Mouse (Mus musculus) left cerebral cortex, postnatal 25 days (tissue): Measurements from ENCODE around the gene Ccdc85b. TPM values are rescaled to one million over a fixed set of nuclear protein-coding genes. Genes with fewer than 3 reads are reported as not detected.
"Not testable (repeated sequence)": the region's sequence is repeated elsewhere in the genome, so short reads cannot be mapped to it uniquely, and the experiment has no call there.

Experiments
- DNase-seq, 2 experiments: peaks; one replicate each; pipeline ENCODE4 v3.0.0; 2022; ENCODE audit warnings: low spot score in 2 of 2, mixed read lengths in 1 of 2
- intact Hi-C: fragments of 180-260 bp; cut with DNase I; formaldehyde crosslinking; loops from one replicate; pipeline ENCODE4 v1.15.1; 2025
- total RNA-seq, 2 experiments: library from RNA; stranded (reverse); gene quantifications; 2 replicates each; pipeline ENCODE4 v1.2.3; 2021

Ccdc85b gene
- total RNA-seq, 2 experiments from 2014 or later, result 26.4 to 27.9 TPM

DNA sequence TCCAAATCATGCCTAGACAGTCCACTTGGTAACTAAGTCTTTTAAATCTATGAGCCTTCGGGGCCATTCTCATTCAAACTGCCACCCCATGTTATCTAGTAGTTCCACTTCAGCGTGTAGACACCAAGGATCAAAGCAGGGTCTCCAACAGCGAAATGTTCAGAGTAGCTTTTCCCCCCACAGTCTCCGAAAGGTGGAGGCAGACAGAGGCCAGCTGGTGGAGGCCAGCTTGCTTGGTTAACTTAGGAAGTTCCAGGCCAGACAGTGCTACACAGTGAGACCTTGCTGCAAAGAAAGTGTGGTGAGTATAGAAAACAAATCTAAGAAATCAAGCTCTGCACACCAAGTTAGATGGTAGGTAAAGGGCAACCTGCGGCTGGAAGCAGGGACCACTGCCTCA is 47.1 kb downstream of the Ccdc85b start:
- DNase-seq, result no peak
- intact Hi-C loops, result no loop called here

DNA sequence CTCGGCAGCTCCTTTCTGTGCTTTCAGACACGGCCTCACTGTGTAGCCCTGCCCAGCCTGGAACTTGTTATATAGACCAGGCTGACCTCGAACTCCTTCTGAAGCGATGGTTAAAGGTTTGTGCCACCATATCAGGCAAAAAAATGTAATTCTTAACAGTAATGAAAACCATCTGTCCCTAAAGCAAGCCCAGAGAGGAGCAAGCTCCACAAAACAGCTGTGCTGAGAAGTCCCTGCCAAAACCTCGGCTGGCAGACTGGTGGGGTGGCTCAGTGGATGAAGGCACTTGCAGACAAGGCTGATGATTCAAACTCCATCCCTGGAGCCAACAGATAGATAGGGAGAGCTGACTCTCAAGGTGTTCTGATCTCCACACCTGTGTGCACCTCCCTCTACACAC is 48.6 kb downstream of the Ccdc85b start:
- DNase-seq, result no peak
- intact Hi-C loops, result no loop called here

DNA sequence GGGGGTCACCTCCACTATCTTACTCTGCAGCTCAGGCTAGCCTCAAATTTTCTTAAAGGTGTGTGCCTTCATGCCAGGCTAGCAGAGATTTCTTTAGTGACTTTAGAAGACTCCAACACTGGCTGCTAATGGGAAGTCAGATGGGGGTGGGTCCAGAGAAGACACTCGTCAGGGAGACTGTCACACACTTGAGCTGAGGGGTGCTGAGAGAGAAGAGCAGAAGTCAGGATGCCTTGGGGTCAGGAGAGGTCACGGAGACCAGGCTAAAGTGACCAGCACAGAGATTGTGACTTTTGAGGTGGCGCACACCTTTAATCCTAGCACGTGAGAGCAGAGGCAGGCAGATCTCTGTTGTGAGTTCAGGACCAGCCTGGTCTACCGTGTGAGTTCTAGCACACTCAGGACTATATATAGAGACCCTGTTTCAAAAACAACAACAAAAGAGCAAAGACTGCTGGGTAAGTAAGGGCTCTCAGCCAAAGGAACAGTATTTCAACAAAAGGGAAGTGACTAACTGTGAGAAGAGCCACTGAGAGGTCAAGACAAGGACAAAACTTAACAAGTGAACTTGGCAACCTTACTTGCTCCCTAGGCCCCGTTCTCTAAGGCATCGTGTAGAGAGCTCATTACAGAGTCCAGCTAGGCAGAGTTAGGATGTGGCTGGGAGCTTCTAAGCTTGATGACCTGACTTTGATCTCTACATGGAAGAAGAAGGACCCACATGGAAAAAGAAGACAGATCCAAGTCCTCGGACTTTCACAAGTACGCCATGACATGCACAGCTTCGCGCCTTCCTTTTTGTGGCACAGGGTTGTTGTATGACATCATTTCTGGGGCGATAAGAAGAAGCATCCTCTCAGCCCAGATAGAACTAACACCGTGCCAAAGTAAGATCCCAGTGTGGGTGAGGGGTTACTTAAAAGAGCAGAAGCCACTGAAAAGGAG is 49.4 kb downstream of the Ccdc85b start:
- intact Hi-C loops, result no loop called here
- no peak for DNase-seq

DNA sequence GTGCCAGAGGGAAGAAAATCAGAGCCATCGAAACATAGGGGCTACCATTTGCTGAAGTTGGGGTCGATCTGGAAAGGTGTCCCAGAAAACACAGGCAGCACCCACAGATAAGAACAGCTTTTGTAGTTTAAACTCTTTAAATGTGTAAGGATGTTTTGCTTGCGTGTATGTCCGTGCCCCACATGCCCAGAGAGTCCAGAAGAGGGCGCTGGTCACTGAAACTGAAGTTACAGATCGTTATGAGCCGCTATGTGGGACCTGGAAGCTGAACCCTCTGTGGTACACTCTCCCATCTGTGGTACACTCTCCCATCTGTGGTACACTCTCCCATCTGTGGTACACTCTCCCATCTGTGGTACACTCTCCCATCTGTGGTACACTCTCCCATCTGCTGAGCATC is 50.6 kb downstream of the Ccdc85b start:
- DNase-seq, result peak in 1 of 2 experiments; percentile 69
- intact Hi-C loops, result no loop called here

DNA sequence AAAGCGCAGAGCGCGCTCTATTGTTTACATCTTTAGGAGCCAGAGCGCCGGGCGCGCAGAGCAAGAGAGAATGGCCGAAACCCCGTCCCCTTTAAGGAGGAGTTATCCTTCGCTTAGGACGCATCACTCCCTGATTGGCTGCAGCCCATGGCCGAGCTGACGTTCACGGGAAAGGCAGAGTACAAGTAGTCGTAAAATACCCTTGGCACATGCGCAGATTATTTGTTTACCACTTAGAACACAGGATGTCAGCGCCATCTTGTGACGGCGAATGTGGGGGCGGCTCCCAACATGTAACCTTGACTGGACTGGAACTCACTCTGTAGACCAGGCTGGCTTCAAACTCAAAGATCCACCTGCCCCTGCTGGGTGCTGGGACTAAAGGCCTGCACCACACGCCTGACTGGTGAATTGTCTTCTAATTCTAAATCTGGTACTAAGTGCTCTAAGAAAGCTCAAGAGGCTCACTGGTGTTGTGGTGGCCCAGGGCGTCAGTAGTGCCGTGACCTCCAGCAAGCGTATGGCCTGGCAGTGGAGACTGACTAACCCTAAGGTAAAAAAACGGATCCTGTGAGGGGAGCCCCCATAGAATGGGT is 51.1 kb downstream of the Ccdc85b start:
- intact Hi-C loops, result not testable (repeated sequence)
- DNase-seq, result peak in 1 of 2 experiments; percentile 63

DNA sequence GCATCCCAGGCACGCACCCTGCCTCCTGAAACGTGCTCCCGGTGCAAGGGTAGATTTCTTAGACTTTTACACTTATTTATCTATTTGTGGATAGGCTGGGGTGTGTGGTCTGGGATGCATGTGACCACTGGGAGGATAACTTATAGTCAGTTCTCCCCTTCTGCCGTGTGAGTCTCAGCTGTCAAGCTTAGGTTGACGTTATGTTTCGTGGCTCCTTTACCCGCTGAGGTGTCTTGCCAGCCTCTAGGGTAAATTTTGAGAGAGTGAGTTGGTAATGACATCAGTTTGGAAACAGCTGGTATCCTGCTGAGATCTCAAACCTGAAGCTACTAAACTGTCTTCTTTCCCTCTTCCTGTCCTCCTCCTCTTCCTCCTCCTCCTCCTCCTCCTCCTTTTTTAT is 51.8 kb downstream of the Ccdc85b start:
- no peak for DNase-seq
- intact Hi-C loops, result no loop called here

Other genes with a start within 250 kb of the Ccdc85b start
- 10 to 100 TPM; 60.3 to 62.2 TPM for gene Pacs1, start 184.8 kb downstream of the Ccdc85b start, total RNA-seq
- 100 to 1,000 TPM; 196 to 198 TPM for gene Sf3b2, start 162.4 kb downstream of the Ccdc85b start, total RNA-seq
- 10 to 100 TPM; 84.3 to 92.4 TPM for gene Gal3st3, start 159.6 kb downstream of the Ccdc85b start, total RNA-seq
- gene Catsper1, start 122.2 kb downstream of the Ccdc85b start, total RNA-seq, result not detected
- 10 to 100 TPM; 21.2 to 23.9 TPM for gene Cst6, start 108.3 kb downstream of the Ccdc85b start, total RNA-seq
- gene Eif1ad, start 91.2 kb downstream of the Ccdc85b start, total RNA-seq, result 10 to 100 TPM; 24.9 to 25.6 TPM
- gene Banf1, start 90.7 kb downstream of the Ccdc85b start, total RNA-seq, result 10 to 100 TPM; 83.4 to 84.4 TPM
- 10 to 100 TPM; 87.9 to 92.8 TPM for gene Sart1, start 69.2 kb downstream of the Ccdc85b start, total RNA-seq
- not detected for gene Tsga10ip, start 55.4 kb downstream of the Ccdc85b start, total RNA-seq
- gene Drap1, start 32.9 kb downstream of the Ccdc85b start, total RNA-seq, result 100 to 1,000 TPM; 197 to 233 TPM
- 10 to 100 TPM; 70.2 to 73.3 TPM for gene AI837181, start 32.8 kb downstream of the Ccdc85b start, total RNA-seq
- not detected for gene Fosl1, start 10.3 kb downstream of the Ccdc85b start, total RNA-seq
- gene Fibp, start 2.7 kb upstream of the Ccdc85b start, total RNA-seq, result 10 to 100 TPM; 81.9 to 92.9 TPM
- gene Ctsw, start 10.6 kb upstream of the Ccdc85b start, total RNA-seq, result under 1 TPM; 0.73 to 0.80 TPM
- 10 to 100 TPM; 15.2 to 16.4 TPM for gene Efemp2, start 16.1 kb upstream of the Ccdc85b start, total RNA-seq
- 10 to 100 TPM; 30.7 to 30.9 TPM for gene Mus81, start 30.5 kb upstream of the Ccdc85b start, total RNA-seq
- gene Cfl1, start 32.6 kb upstream of the Ccdc85b start, total RNA-seq, result 1,000 to 10,000 TPM; 1,474 to 1,552 TPM
- 1 to 10 TPM; 5.1 to 7.7 TPM for gene 1700020D05Rik, start 45.9 kb upstream of the Ccdc85b start, total RNA-seq
- 10 to 100 TPM; 80.4 to 81.0 TPM for gene Snx32, start 52.6 kb upstream of the Ccdc85b start, total RNA-seq
- not detected for gene Ovol1, start 102.8 kb upstream of the Ccdc85b start, total RNA-seq
- gene Ap5b1, start 110.1 kb upstream of the Ccdc85b start, total RNA-seq, result 1 to 10 TPM; 5.2 to 6.4 TPM
- 10 to 100 TPM; 68.0 to 82.1 TPM for gene Rnaseh2c, start 144.0 kb upstream of the Ccdc85b start, total RNA-seq
- gene Kat5, start 152.3 kb upstream of the Ccdc85b start, total RNA-seq, result 10 to 100 TPM; 83.9 to 93.4 TPM
- 10 to 100 TPM; 20.5 to 20.6 TPM for gene Rela, start 179.6 kb upstream of the Ccdc85b start, total RNA-seq
- gene Sipa1, start 205.8 kb upstream of the Ccdc85b start, total RNA-seq, result 10 to 100 TPM; 14.5 to 18.7 TPM
- 10 to 100 TPM; 16.1 to 17.2 TPM for gene Map3k11, start 230.8 kb upstream of the Ccdc85b start, total RNA-seq
- gene Pcnx3, start 231.0 kb upstream of the Ccdc85b start, total RNA-seq, result 10 to 100 TPM; 63.6 to 67.9 TPM
- not detected for gene Kcnk7, start 246.5 kb upstream of the Ccdc85b start, total RNA-seq